Mouse (Mus musculus) embryonic facial prominence, embryonic 14.5 days (tissue): Measurements from ENCODE around the gene Mks1. TPM values are rescaled to one million over a fixed set of nuclear protein-coding genes. Genes with fewer than 3 reads are reported as not detected.

Source experiments
- ATAC-seq: fragments of 200-750 bp; cut with Nextera tagmentation; 2 replicates; pipeline ENCODE4 v1.8.0; 2017; ENCODE audit warnings: low read depth, moderate number of reproducible peaks, moderate TSS enrichment
- DNase-seq: peaks from one replicate; pipeline ENCODE4 v3.0.0-alpha.2; 2015; ENCODE audit warnings: low spot score
- H3K27ac ChIP-seq: fragments of 300-500 bp; sonication (generic); replicated peaks from 2 replicates; pipeline ENCODE4 v1.5.1; 2014; ENCODE audit warnings: low read depth, mild to moderate bottlenecking, low read length, moderate library complexity
- H3K27me3 ChIP-seq: fragments of 300-500 bp; sonication (generic); replicated peaks from 2 replicates; pipeline ENCODE4 v1.6.1; 2014; ENCODE audit warnings: low read length; ENCODE audit not compliant: control insufficient read depth, insufficient read depth
- H3K36me3 ChIP-seq: fragments of 300-500 bp; sonication (generic); 2 replicates; pipeline ENCODE4 v1.6.1; 2014; ENCODE audit warnings: low read length, mixed read lengths; ENCODE audit not compliant: control insufficient read depth, insufficient read depth
- H3K4me1 ChIP-seq: fragments of 300-500 bp; sonication (generic); 2 replicates; pipeline ENCODE4 v1.6.1; 2014; ENCODE audit warnings: antibody characterized with exemption, low read length; ENCODE audit not compliant: control insufficient read depth, insufficient read depth
- H3K4me2 ChIP-seq: fragments of 300-500 bp; sonication (generic); 2 replicates; pipeline ENCODE4 v1.6.1; 2014; ENCODE audit warnings: low read depth, mild to moderate bottlenecking, low read length, moderate library complexity, mixed read lengths
- H3K4me3 ChIP-seq: fragments of 300-500 bp; sonication (generic); 2 replicates; pipeline ENCODE4 v1.5.1; 2014; ENCODE audit warnings: low read depth, mild to moderate bottlenecking, low read length
- H3K9ac ChIP-seq: fragments of 300-500 bp; sonication (generic); 2 replicates; pipeline ENCODE4 v1.6.1; 2014; ENCODE audit warnings: low read depth, mild to moderate bottlenecking, low read length, moderate library complexity, mixed read lengths
- H3K9me3 ChIP-seq: fragments of 300-500 bp; sonication (generic); 2 replicates; pipeline ENCODE4 v1.6.1; 2016; ENCODE audit warnings: low read length; ENCODE audit not compliant: control insufficient read depth
- WGBS: fragments of 180-500 bp; shearing (Covaris S2); extraction: QIAGEN DNeasy Blood & Tissue Kit; methylation state at CpG from one replicate; pipeline ENCODE4 v1.1.7; 2014; 5-methylcytosine and 5-hydroxymethylcytosine counted together
- polyA plus RNA-seq: library from polyadenylated mRNA; unstranded; fragments of >200 nt; fragmentation: Nextera tagmentation; extraction: Ambion mirVana; gene quantifications from 2 replicates; pipeline ENCODE4 v1.2.1, GENCODE M21; 2014

Gene Mks1
- polyA plus RNA-seq, 1 experiment from 2014 or later, result 11.9 TPM

DNA sequence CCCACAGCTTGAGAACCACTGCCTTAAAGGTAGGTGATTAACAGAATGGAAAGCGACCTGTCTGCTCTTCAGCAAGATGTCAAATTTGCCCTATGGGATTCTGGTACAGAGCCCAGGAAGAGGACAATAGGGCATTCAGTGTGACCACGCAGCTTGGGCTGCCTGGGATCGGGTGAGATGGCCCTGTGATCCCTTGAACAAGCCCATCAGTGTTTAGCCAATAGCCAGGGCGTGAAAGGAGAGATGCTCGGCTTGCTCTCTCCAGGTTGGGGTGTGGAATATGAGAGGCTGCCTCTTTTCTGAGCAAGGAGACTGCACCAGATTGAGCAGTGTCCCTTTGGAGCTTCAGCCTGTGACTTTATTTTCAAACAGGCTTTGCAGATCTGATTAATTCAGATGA is 31.5 kb upstream of the Mks1 start:
- DNase-seq (no peak), ATAC-seq (no peak)
- H3K4me3 ChIP-seq, result no peak overlapping the region
- no peaks in the 10 kb centered on the region for H3K36me3 ChIP-seq
- H3K27me3 ChIP-seq, result no peaks in the 10 kb centered on the region
- H3K4me2 ChIP-seq, result no peak overlapping the region
- no peaks in the 10 kb centered on the region for H3K9me3 ChIP-seq
- H3K4me1 ChIP-seq, result 0 out of 2 replicates have a peak, but pooled peaks cover 3% of the 10 kb centered on the region
- H3K27ac ChIP-seq, result no peak overlapping the region
- no peak overlapping the region for H3K9ac ChIP-seq
- 35% methylated on average over 5 of the region's 5 CpGs for WGBS

DNA sequence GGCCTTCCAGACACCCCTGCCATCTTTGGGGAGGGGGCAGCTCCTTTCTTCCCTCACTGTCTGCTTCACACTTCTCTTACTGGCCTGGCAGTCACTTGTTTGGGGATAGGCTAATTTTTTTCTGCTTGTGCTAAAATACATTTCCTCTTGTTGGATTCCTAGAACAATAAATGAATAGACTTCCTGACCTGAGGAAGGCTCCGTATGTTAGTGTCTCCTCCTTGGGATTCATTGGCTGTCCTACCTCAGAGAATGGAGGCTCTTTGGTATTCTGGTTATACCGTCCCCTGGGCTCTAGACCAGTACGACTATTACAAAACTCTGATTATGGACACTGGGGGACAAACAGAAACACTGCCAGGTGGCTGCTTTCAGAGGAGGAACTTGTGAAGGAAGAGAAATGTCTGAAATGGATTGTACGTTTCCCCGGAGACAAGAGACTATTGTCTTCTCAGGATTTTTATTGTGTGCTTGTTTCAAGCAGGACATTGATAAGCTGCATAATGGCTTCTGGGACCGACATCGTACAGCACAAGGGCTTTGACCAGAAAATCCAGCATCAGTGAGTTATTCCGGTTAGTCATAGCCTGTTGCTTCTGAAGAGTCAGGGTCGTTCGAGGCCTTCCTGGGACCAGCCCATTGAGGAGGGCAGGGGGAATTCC is 24.6 kb upstream of the Mks1 start, which contains the start of gene Lpo:
Gene Lpo (minus strand): TSS at position 51 of the 662 bp plus-strand sequence.
- H3K9me3 ChIP-seq, result no peaks in the 10 kb centered on the region
- H3K36me3 ChIP-seq, result no peaks in the 10 kb centered on the region
- no peak within 1 kb of the TSS for H3K4me3 ChIP-seq
- H3K27ac ChIP-seq, result no peak within 1 kb of the TSS
- no peaks in the 10 kb centered on the region for H3K4me1 ChIP-seq
- H3K9ac ChIP-seq, result no peak within 1 kb of the TSS
- H3K27me3 ChIP-seq, result no peaks in the 10 kb centered on the region
- 66% methylated on average over 10 of the region's 10 CpGs for WGBS
- DNase-seq (no peak), ATAC-seq (no peak)
- no peak within 1 kb of the TSS for H3K4me2 ChIP-seq

DNA sequence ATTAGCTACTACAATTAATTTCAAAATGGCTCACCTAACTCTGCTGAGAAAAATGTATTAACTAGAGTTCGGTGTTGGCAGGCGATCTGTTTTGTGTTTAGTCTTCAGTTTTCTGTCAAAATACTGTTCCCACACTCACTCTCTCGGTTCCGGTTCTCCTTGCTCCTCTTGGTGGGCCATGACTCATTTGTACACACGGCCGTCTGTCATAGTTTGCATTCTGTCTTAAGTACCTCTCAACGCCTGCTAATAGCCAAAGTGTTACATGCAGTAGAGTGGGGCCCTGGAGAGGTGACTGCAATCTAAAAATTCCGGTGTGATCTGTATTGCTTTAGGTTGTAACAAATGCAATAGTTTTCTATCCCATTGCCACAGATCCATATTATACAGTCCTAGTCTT is 12.3 kb upstream of the Mks1 start:
- Histone ChIP-seq H3K4me3 (no peak overlapping the region), H3K4me1 (no peaks in the 10 kb centered on the region), H3K9ac (no peak overlapping the region), H3K4me2 (no peak overlapping the region), H3K9me3 (no peaks in the 10 kb centered on the region), H3K36me3 (no peaks in the 10 kb centered on the region), H3K27me3 (no peaks in the 10 kb centered on the region), H3K27ac (no peak overlapping the region)
- 72% methylated on average over 8 of the region's 8 CpGs for WGBS
- DNase-seq (no peak), ATAC-seq (no peak)

DNA sequence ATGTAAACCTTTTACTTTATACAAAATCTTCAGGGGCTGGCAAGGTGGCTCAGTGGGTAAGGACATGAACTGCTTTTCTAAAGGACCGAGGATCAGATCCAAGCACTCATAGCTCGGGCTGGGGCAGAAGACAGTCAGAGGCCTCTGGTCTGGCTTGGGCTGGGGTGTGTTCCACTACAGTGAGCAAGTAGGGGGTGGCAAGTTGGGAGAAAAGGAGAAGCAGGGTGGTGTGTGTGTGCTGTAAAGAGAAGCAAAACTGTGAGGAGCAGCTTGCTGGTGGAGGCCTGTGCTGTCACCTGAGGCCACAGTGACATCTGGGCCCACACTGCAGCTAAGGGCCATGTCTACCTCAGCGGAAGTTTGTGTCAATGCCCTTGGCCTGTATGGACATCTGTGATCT is 11.6 kb upstream of the Mks1 start:
- H3K27ac ChIP-seq, result no peak overlapping the region
- DNase-seq, result no peak
- H3K4me3 ChIP-seq, result no peak overlapping the region
- no peaks in the 10 kb centered on the region for H3K27me3 ChIP-seq
- no peaks in the 10 kb centered on the region for H3K4me1 ChIP-seq
- ATAC-seq, result no peak
- 89% methylated on average over 3 of the region's 3 CpGs for WGBS
- H3K4me2 ChIP-seq, result no peak overlapping the region
- no peaks in the 10 kb centered on the region for H3K36me3 ChIP-seq
- no peaks in the 10 kb centered on the region for H3K9me3 ChIP-seq
- no peak overlapping the region for H3K9ac ChIP-seq

DNA sequence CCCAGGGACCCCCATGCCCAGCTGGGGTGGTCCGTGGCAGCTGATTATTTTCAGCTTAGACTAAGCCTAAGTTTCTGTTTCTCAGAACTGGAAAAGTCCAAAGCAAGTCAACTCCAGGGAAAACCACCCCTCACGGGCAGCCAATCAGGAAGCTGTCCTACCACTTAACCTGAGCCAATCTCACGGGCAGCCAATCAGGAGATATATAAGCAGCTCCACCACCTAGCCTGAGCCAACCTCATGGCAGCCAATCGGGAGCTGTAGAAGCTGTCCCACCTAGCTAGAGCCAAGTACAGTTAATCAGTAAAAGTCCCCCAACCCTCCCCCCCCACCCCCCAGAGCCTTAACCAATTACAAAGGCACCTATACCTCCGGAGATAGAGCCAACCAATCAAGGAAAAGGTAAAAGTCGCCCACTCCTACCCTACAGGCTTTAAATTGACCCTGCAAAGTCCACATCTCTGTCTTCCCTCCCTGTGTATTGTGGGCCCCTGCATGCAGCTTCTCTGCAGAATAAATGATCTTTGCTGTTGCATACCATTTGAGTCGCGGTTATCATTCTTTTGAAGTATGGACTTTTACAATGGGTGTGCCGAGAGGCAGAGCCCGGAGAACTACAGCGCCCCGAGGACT is 5.9 kb upstream of the Mks1 start:
- ATAC-seq, result no peak
- Histone ChIP-seq H3K36me3 (no peaks in the 10 kb centered on the region), H3K27me3 (no peaks in the 10 kb centered on the region), H3K4me3 (no peak overlapping the region), H3K9me3 (no peaks in the 10 kb centered on the region), H3K9ac (no peak overlapping the region), H3K4me2 (no peak overlapping the region), H3K4me1 (no peaks in the 10 kb centered on the region), H3K27ac (no peak overlapping the region)
- WGBS, result 82% methylated on average over 12 of the region's 12 CpGs
- no peak for DNase-seq

DNA sequence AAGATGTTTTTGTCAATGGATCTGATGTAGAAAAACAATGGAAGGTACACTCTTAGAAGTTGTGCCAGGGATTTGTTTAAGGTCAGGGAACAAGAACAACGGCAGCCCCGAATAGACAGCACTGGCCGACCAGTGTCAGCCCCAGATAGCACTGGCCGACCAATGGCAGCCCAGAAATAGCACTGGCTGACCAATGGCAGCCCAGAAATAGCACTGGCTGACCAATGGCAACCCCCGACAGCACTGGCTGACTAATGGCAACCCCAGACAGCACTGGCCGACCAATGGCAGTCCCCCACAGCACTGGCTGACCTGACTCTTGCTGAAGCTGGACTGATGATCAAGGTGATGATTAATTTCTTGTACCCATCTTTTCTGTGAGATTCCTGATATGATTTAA is 5.1 kb upstream of the Mks1 start:
- Histone ChIP-seq H3K27me3 (no peaks in the 10 kb centered on the region), H3K4me1 (no peaks in the 10 kb centered on the region), H3K4me2 (no peak overlapping the region), H3K36me3 (no peaks in the 10 kb centered on the region), H3K4me3 (no peak overlapping the region), H3K9ac (no peak overlapping the region), H3K27ac (no peak overlapping the region), H3K9me3 (no peaks in the 10 kb centered on the region)
- ATAC-seq (no peak; the same call in 1 of the 2 replicates), DNase-seq (no peak)
- WGBS, result 61% methylated on average over 6 of the region's 6 CpGs

DNA sequence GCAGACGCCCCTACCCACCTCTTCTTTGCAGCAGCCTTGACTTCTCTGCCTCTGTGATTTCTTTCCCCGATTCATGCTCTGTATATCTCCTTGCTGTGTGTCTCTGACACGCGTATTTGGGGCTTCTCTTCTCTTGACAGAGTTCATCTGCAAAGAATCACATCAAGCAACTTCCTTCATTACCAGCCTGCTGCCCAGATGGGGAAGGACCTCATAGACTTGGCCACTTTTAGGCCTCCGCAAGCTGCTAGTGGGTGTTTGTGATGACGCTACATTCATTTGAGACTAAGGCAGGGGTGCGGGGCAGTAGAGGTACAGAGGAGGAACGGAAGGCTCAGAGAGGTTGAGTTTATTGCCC is 561 bp downstream of the Mks1 start:
- DNase-seq (no peak), ATAC-seq (peak; percentile 6; the same call in 1 of the 2 replicates)
- peak overlapping the region; percentile 56 for H3K4me2 ChIP-seq
- WGBS, result 42% methylated on average over 8 of the region's 8 CpGs
- H3K27ac ChIP-seq, result peak overlapping the region; percentile 29
- H3K9me3 ChIP-seq, result no peaks in the 10 kb centered on the region
- peak overlapping the region; percentile 50 for H3K4me3 ChIP-seq
- H3K36me3 ChIP-seq, result peaks cover 25% of the 10 kb centered on the region
- peaks cover 4% of the 10 kb centered on the region for H3K4me1 ChIP-seq
- H3K27me3 ChIP-seq, result no peaks in the 10 kb centered on the region
- H3K9ac ChIP-seq, result peak overlapping the region; percentile 49

DNA sequence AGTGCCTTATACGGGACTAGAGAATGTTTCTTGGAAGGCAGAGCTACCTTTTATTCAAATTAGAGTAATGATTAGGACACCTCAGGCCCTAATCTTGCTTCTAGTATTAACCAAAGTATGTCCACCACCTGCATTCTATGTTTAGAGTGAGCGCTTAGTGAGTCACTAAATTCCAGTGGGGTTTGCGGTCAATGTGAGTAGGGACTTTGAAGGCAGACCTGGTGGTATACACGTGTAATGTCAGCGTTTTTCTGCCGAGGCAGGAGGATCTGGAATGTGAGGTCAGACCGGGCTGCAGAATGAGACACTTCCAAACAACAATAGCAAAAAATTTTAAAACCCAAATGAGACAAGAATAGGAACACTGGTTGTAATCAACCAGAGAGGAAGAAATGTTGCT is 1.5 kb downstream of the Mks1 start:
- no peak for ATAC-seq
- no peaks in the 10 kb centered on the region for H3K9me3 ChIP-seq
- H3K4me1 ChIP-seq, result peaks cover 4% of the 10 kb centered on the region
- H3K4me3 ChIP-seq, result no peak overlapping the region
- H3K9ac ChIP-seq, result no peak overlapping the region
- peaks cover 26% of the 10 kb centered on the region for H3K36me3 ChIP-seq
- no peak overlapping the region for H3K4me2 ChIP-seq
- no peak for DNase-seq
- no peaks in the 10 kb centered on the region for H3K27me3 ChIP-seq
- 87% methylated on average over 7 of the region's 7 CpGs for WGBS
- H3K27ac ChIP-seq, result no peak overlapping the region

DNA sequence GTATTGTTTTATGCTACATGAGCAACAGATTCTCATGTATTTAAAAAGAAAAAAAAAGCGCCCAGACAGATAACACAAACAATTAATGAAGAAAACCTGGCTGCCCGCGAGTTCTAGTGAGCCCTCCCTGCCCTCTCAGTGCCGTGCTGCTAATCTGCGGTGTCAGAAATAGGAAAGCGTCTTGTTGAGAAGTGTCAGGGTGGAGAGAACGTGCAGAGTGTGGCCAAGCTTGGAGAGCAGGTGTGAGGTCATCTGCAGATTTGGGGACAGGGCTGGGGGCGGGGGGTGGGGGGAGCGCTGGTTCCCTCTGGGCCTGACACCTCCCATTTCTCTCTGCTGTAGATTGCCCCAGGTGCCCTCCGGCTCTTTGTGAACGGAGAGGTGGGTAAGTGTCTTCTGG is 6.3 kb downstream of the Mks1 start:
- WGBS, result 91% methylated on average over 11 of the region's 11 CpGs
- no peak for ATAC-seq
- H3K9me3 ChIP-seq, result no peaks in the 10 kb centered on the region
- H3K36me3 ChIP-seq, result peaks cover 45% of the 10 kb centered on the region
- no peaks in the 10 kb centered on the region for H3K27me3 ChIP-seq
- no peak overlapping the region for H3K4me2 ChIP-seq
- no peak overlapping the region for H3K9ac ChIP-seq
- no peak overlapping the region for H3K27ac ChIP-seq
- DNase-seq, result no peak
- no peaks in the 10 kb centered on the region for H3K4me1 ChIP-seq
- no peak overlapping the region for H3K4me3 ChIP-seq
